ENCODE assay signal across 8 mouse cellular contexts in genomic region chr11:68637861-68638615, GRCm38 (mm10). TPM values are rescaled to one million over a fixed set of nuclear protein-coding genes. Genes with fewer than 3 reads are reported as not detected.
DNase-seq lines count a peak whose midpoint lies in the region; TF ChIP-seq lines count a peak whose summit lies in the region.
"Had no signal": no experiment of that assay in that cellular context is flagged by ENCODE, and none has a peak within 500 bp of the region (broad histone marks: within the 10 kb centered on the region; RNA-seq: fewer than 3 reads in every experiment).

No protein-coding gene starts in this region.

- TF ChIP-seq RAD21 in CH12.LX (IDR thresholded peaks at IDR 0.05; ENCODE audit: low read depth, low read length), result no peak

- no peak for TF ChIP-seq POLR2A in CH12.LX (IDR thresholded peaks at IDR 0.05; ENCODE audit: low read depth, low read length)
- 0 out of 2 replicates have a peak, but pooled peaks have one; percentile 22 for TF ChIP-seq POLR2A in embryonic fibroblast, embryonic 13.5 days (IDR thresholded peaks at IDR 0.05; ENCODE audit: low read depth, low read length)

- TF ChIP-seq EP300 in CH12.LX (IDR thresholded peaks at IDR 0.05; ENCODE audit: low read length), result no peak

- H3K36me3 ChIP-seq in CH12.LX (replicated peaks in 1 of 2; ENCODE audit: control insufficient read depth in 1 of 2, insufficient read depth in 1 of 2, low read length in 1 of 2), result no peaks in the 10 kb centered on the region

- no peaks in the 10 kb centered on the region for H3K27me3 ChIP-seq in CH12.LX (replicated peaks)

- dilution Hi-C loops in CH12.LX (cut with MboI; ENCODE audit: extremely low pct_ligation_motif_present, extremely low pct_unique_long_range_greater_than_20kb, low sequenced_read_pairs), result no loop called here

- no peak for TF ChIP-seq CTCF in CH12.LX (conservative IDR thresholded peaks at IDR 0.05 in 1 of 2, IDR thresholded peaks at IDR 0.05 in 1 of 2; ENCODE audit: low read depth in 2 of 2, low read length in 2 of 2)
- no peak for TF ChIP-seq CTCF in embryonic fibroblast, embryonic 13.5 days (IDR thresholded peaks at IDR 0.05; ENCODE audit: borderline replicate concordance, insufficient read depth, low read length)

- DNase-seq in CH12.LX (ENCODE audit: extremely low read depth), result peak; percentile 16
- peak; percentile 68 for DNase-seq in Muller cell, postnatal 12 days (ENCODE audit: inconsistent ontology term)
- DNase-seq in kidney, postnatal 25 days, result peak; percentile 16 to 44
- no peak for DNase-seq in frontal cortex, postnatal 36 days (ENCODE audit: low spot score in 2 of 2)
- DNase-seq in B cell, adult 2 months, result no peak
- no peak for DNase-seq in layer of hippocampus, adult 9-11 months

- in situ Hi-C loops in CH12.LX (cut with MboI; ENCODE audit: low pct_ligation_motif_present, low pct_unique_long_range_greater_than_20kb, low sequenced_read_pairs), result no loop called here

- no peak overlapping the region for H3K4me2 ChIP-seq in CH12.LX (ENCODE audit: insufficient read depth, low read depth, poor library complexity, severe bottlenecking)

- peaks cover 4% of the 10 kb centered on the region for H3K9me3 ChIP-seq in CH12.LX (replicated peaks; ENCODE audit: low read length)

- H3K4me1 ChIP-seq in CH12.LX (ENCODE audit: control insufficient read depth in 1 of 2, insufficient read depth in 2 of 2), result peaks cover 0 to 20% of the 10 kb centered on the region in 2 experiments; a peak in 2 of 4 replicates
- H3K4me1 ChIP-seq in embryonic fibroblast, embryonic 13.5 days (ENCODE audit: control insufficient read depth, insufficient read depth, low read length), result peaks cover 11% of the 10 kb centered on the region

- H3K27ac ChIP-seq in CH12.LX (ENCODE audit: insufficient read depth, low read depth), result no peak overlapping the region
- H3K27ac ChIP-seq in embryonic fibroblast, embryonic 13.5 days (ENCODE audit: insufficient read depth, low read length), result peak overlapping the region; percentile 96

- no peak overlapping the region for H3K9ac ChIP-seq in CH12.LX (ENCODE audit: insufficient read depth, low read depth)

- no peak overlapping the region for H3K4me3 ChIP-seq in CH12.LX (replicated peaks in 1 of 3; ENCODE audit: low read depth in 2 of 3, low read length in 2 of 3, poor library complexity in 1 of 3)
- H3K4me3 ChIP-seq in embryonic fibroblast, embryonic 13.5 days (ENCODE audit: insufficient read depth, low read length), result no peak overlapping the region

- no peaks in the 10 kb centered on the region for H3K79me2 ChIP-seq in CH12.LX (replicated peaks; ENCODE audit: control insufficient read depth, extremely low read depth, insufficient read depth, poor library complexity, severe bottlenecking)

TF ChIP-seq in CH12.LX, 34 proteins besides CTCF, POLR2A, EP300 and RAD21:
- no peak for TF ChIP-seq ZNF384 (IDR thresholded peaks at IDR 0.05; ENCODE audit: low read depth, low read length)
- TF ChIP-seq NELFE (IDR thresholded peaks at IDR 0.05; ENCODE audit: low read depth, low read length), result no peak
- no peak for TF ChIP-seq HCFC1 (IDR thresholded peaks at IDR 0.05; ENCODE audit: low read depth, low read length)
- TF ChIP-seq E2F4 (IDR thresholded peaks at IDR 0.05; ENCODE audit: insufficient replicate concordance, low read depth, low read length), result no peak
- TF ChIP-seq MAZ (IDR thresholded peaks at IDR 0.05; ENCODE audit: low read depth, low read length), result no peak
- no peak for TF ChIP-seq UBTF (IDR thresholded peaks at IDR 0.05; ENCODE audit: low read depth, low read length)
- TF ChIP-seq MEF2A (IDR thresholded peaks at IDR 0.05; ENCODE audit: borderline replicate concordance, low read depth, low read length), result peak; percentile 65; the same call in 1 of the 2 replicates
- TF ChIP-seq MXI1 (IDR thresholded peaks at IDR 0.05; ENCODE audit: low read depth, low read length), result no peak

RNA-seq across cellular contexts. Expression of gene Ccdc42, which starts 51.2 kb away (rescaled TPM):
- total RNA-seq in CH12.LX (2012; rRNA removed), result not detected in 2 replicates
- total RNA-seq in CH12.LX (2014; rRNA removed), result not detected in 2 replicates
- polyA plus RNA-seq in CH12.LX (2012; ENCODE audit: insufficient read length, low read depth), result not detected in 2 replicates
- polyA plus RNA-seq in embryonic fibroblast, embryonic 13.5 days (2011; ENCODE audit: insufficient read length, low read depth, missing spikeins), result not detected in 2 replicates
- polyA plus RNA-seq: neural tube, embryonic 14.5 days had no signal

RNA-seq across cellular contexts. Expression of gene Myh10, which starts 53.3 kb away (rescaled TPM):
- total RNA-seq in CH12.LX (2012; rRNA removed), result 0.38 and 0.46 TPM in 2 replicates
- 0.62 and 1.1 TPM in 2 replicates for total RNA-seq in CH12.LX (2014; rRNA removed)
- 2.7 and 3.1 TPM in 2 replicates for polyA plus RNA-seq in CH12.LX (2012; ENCODE audit: insufficient read length, low read depth)
- 459 and 533 TPM in 2 replicates for polyA plus RNA-seq in embryonic fibroblast, embryonic 13.5 days (2011; ENCODE audit: insufficient read length, low read depth, missing spikeins)

Comparison
In these comparisons a context has a peak if more than half of its experiments do, and no peak if none do; other contexts are left out.
1. DNase-seq: peak in CH12.LX (single experiment), Muller cell, postnatal 12 days (single experiment) and kidney, postnatal 25 days (2 of 2); none in frontal cortex, postnatal 36 days (0 of 2), B cell, adult 2 months (0 of 2) and layer of hippocampus, adult 9-11 months (single experiment).
2. RNA of gene Myh10, which starts 53.3 kb away (polyA plus RNA-seq): 459 to 533 TPM in embryonic fibroblast, embryonic 13.5 days; 2.7 to 3.1 TPM in CH12.LX; every median in the first group is over 100 times any median in the second.